Mouse (Mus musculus): ENCODE measurements around the gene Gli1.

Gli1 gene

DNA sequence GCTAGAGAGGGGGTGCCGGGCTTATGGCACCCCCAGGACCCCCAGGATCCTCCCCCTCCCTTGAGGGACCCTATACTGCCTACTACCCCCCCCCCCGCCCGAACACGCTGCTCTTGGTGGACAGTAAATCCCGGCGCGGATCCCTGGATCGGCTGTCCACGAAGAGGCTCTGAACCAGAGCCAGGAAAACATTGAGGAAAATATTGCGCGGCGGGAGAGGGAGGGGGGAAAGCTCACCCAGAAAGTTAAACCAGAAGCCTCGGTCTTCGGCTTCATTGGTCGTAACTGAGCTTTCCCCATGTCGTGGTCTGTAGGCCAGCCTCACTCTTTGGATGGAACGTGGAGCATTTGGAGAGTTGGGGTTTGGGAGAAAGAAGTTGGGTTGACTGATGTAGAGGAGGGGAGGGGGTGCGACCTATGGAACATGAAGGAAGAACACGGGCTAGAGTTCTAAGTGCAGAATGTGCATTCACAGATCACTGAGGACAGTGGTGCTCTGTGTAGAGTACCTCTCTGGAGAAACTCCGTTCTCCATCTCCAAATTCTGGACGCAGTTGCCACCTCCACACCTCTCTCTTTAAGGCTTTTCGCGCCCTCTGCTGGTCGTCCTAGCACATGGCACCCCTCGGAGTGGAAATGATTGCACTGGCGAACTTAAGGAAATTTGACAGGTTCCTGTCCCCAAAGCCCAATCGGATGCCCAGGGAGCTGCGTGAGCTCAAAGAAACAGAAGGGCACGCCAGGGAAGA lies at the start of gene Gli1:
Gene Gli1, minus strand, starts transcription at position 84 of the 749 bp plus-strand sequence.
- DNase-seq (ENCODE audit: low spot score in 2 of 2): peak in 1 of 2 experiments; percentile 66

DNA sequence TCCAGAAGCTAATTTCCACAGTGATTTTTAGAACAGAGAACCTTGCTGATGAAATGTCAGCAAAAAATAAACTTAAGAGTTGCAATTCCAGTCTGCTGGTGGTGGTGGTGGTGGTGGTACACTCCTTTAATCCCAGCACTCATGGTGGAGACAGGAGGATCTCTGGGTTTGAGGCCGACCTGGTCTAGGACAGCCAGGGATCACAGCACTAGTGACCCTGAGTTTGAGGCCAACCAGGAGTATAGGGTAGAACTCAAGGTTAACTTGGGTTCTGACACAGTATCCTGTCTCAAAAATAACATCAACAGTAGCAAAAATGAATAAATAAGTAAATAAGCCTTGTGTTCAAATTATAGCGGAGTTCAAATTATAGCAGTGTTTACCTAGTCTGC lies 40.0 kb upstream of the Gli1 start:
- no peak for DNase-seq (ENCODE audit: low spot score in 2 of 2)

DNA sequence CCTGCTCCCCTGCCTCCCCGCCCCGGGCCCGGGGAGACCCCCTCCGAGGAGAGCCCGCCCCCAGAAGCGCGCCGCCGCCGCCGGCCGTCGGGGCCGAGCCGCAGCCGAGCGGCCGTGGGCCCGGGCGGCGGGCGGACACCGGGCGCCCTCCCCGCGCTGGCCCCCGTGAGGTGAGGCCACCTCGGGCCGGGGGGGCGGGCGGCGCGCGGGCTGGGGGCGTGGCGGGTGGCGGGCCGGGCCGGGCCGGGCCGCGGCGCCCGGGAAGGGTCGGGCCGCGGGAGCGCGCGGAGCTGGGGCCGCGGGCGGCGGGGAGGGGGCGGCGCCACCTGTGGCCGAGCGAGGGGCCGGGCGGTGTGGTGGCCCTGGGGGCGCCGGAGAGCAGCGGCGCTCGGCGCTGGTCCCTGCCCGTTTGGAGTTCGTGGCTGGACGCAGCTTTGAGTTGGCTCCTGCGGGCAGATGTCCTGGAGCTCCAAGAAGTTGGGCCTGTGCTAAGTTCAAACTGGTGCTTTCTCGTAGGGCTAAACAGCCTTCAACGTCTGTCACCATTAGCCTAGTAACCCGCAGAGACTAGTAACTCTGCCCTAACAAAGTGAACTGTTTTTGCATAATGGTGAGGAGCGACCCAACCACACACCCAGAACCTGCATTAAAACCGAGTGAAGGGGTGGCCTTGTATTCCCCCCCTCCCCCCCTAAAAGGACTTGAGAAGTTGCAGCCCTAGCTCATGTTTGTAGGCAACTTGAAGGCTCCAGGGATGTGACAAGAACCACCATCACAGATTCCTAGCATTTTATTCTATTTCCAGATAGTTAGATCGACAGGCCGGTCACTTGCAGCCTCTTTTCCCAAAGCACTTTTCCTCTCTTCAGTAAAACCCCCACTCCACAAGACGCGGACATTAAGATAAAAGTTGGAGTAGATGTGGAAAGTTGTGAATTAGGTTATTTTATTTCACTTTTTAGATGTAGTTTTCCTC lies 39.3 kb upstream of the Gli1 start:
- peak in 1 of 2 experiments; percentile 46 for DNase-seq (ENCODE audit: low spot score in 2 of 2)

DNA sequence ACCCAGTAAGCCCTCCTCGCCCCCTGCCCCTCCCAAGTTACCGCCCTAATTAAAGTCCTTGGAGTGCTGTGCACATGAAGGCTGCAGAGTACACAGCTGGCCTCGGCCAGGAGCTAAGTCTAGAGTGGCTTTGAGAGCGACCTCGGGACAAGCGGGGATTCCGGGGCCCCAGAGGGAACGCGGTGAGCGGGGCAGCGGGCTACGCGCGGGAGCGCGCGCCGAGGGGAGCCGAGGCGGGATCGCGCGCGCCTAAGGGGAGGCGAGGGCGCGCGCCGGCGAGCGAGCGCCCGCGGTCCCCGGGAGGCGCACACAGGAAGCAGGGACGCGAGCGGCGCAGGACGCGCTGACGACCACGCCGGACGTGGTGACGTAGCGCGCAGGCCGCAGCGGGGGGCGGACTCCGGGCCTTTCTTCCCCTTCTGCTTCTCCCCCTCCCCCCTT lies 38.5 kb upstream of the Gli1 start, which contains the start of gene R3hdm2:
Gene R3hdm2, plus strand, starts transcription at position 77 of the 441 bp plus-strand sequence.
- DNase-seq (ENCODE audit: low spot score in 2 of 2): peak; percentile 86 to 91

DNA sequence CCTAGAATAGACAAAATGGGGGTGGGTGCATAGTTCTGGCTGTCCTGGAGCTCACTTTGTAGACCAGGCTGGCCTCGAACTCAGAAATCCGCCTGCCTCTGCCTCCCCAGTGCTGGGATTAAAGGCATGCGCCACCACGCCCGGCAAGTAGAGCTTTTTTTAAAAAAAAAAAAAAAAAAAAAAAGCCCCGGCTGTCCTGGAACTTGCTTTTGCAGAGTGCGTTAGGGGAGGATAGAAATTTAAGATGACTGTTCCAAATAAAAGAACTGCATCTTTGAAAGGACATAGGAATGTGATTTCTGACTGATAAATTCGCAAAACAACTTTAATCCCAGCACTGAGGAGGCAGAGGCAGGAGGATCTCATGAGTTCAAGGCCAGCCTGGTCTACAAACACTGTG lies 37.9 kb upstream of the Gli1 start:
- no peak for DNase-seq (ENCODE audit: low spot score in 2 of 2)

DNA sequence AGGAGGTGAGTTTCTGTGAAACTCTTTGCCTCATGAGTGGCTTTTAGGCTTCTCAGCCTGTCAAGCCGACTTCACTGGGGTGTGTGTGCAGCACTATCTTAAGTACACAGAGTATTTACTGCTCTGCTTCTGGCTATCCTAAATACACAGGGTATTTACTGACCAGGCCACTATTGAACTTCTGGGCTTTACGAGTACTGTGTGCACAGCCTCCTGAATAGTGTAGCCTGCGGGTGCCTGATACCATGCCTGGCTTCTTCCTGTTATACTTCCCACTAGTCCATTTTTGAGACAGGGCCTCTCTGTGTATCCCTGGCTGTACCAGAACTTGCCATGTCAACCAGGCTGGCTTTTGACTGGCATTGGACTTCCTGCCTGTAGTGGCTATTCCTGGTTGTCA lies 35.9 kb upstream of the Gli1 start:
- DNase-seq (ENCODE audit: low spot score in 2 of 2): no peak

DNA sequence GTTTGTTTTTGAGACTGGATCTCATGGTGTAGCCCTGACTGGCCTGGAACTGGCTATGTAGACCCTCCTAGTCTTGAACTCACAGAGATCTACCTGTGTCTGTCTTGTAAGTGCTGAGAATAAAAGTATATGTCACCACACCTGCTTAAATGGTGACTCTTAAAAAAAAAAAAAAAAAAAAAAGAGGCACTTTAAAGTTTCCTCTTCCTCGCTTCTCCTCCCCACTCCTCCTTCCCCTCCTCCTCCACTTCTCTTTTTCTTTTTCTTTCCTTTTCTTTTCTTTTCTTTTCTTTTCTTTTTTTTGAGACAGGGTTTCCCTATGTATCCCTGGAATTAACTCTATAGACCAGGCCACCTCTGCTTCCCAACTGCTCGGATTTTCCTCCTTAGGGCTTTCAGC lies 29.2 kb upstream of the Gli1 start:
- no peak for DNase-seq (ENCODE audit: low spot score in 2 of 2)

DNA sequence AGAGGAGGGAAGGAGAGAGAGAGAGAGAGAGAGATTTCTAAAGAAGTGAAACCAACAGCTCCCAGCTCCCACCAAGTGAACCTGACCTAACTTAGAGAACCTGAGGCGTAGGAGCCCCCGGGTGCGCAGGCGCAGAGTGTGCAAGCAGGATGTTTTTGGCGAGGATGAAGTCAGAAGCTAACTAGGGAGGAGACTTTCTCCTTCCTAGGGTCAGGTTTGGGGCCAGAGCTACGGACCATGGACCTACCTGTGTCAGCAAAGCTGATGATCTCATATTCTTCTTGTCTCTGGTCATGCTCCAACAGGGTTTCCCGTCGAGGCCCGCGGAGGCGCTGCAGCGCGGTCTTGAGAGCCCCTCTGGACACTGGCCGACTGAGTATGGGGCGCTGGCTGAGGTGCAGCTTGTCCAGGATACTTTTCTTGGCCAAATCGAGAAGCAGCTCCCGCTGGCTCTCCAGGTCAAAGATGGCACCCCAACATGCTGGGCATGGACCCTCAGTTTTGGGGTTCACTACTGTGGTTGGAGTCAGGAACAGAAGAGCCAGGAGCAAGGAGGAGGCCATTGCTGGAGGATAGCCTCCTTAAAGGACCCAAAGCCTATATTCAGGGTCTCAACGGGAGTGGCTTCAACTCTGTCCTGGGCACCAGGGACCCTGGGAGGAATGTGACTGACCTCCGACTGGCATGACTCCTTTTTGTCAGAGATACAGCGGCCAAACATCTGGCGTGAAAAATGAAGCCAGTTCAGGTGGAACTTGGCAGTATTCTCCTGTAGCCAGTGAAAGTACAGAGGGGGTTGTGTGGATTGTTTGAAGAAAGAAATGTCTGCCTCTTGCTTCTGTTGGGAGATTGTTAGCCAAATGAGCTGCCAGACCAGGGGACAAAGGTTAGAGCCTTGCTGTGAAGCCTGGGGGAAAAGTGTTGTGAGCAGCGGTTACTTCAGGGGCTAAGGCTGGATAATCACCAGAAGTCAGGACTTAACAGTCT lies 28.4 kb upstream of the Gli1 start, which contains the start of gene Inhbc:
Gene Inhbc, minus strand, starts transcription at position 598 of the 987 bp plus-strand sequence.
- no peak for DNase-seq (ENCODE audit: low spot score in 2 of 2)

DNA sequence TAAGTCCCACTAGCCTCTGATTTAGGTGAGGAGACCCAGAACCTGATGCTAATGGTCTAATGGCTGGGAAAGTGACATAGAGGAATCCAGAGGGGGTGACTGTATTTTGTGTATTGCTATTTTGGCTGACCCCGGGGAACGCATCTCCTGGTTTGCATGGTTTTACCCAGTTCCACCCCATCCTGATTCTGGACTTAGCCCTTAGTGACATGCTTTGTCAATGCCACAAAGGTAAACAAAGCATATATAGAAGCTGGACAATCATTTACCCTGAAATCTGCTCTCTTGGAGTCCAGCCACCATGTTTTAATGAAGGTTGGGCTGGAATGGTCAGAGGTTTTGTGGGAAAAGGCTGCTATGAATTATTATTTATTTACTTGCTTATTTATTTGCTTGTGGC lies 26.5 kb upstream of the Gli1 start:
- DNase-seq (ENCODE audit: low spot score in 2 of 2): no peak

DNA sequence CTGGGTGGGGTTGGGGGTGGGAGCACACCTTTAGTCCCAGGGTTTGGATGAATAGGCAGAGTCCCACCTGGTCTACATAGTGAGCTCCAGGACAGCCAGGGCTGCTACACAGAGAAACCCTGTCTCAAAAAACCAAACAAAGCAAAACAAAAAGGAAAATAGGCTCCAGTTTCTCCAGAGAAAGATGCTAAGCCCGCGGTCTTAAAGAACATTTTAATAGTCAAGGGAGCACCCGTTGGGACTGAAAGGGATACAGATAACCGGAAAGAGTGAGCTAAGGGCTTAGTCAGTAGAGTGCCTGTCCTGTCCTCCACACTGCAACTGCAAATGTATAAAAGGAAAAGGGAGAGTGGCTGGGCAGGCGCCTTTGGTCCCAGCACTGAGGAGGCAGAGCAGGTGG lies 25.3 kb upstream of the Gli1 start:
- no peak for DNase-seq (ENCODE audit: low spot score in 2 of 2)

DNA sequence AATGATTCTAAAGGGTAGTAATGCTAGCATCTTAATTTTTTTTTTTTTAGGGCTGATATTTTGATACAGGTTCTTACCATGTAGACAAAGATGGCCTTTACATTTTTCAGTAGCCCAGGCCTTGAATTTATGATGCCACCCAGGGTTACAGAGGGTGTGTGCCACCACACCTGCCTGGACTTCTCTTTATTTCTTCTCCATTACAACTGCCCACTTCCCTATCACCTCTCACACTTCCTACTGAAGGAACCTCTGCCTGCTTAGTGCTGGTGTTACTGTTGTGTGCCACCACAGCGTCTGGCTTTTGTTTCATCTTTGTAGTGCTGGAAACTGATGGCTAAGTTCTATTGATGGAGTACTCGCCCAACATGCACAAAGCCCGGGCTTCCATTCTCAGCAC lies 18.9 kb upstream of the Gli1 start:
- DNase-seq (ENCODE audit: low spot score in 2 of 2): no peak

DNA sequence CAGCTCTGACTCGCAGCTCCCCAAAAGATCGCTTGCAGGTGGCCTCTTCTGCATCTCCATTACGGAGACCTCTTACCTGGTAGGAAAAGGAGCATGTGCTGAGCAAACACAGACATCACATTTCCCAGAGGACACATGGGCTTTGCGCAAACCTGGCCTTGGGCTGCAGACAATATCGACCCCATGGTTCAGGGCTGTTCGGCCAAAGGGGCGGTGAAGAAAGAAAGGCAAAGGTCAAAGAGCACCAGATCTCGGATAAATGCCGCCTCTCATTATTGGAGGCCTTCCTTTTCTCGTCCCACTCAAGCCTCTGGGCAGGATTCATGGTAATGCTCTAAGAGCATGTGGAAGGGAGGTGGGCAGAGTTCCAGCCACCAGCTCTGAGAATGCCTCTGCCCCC lies 13.6 kb upstream of the Gli1 start:
- DNase-seq (ENCODE audit: low spot score in 2 of 2): no peak

DNA sequence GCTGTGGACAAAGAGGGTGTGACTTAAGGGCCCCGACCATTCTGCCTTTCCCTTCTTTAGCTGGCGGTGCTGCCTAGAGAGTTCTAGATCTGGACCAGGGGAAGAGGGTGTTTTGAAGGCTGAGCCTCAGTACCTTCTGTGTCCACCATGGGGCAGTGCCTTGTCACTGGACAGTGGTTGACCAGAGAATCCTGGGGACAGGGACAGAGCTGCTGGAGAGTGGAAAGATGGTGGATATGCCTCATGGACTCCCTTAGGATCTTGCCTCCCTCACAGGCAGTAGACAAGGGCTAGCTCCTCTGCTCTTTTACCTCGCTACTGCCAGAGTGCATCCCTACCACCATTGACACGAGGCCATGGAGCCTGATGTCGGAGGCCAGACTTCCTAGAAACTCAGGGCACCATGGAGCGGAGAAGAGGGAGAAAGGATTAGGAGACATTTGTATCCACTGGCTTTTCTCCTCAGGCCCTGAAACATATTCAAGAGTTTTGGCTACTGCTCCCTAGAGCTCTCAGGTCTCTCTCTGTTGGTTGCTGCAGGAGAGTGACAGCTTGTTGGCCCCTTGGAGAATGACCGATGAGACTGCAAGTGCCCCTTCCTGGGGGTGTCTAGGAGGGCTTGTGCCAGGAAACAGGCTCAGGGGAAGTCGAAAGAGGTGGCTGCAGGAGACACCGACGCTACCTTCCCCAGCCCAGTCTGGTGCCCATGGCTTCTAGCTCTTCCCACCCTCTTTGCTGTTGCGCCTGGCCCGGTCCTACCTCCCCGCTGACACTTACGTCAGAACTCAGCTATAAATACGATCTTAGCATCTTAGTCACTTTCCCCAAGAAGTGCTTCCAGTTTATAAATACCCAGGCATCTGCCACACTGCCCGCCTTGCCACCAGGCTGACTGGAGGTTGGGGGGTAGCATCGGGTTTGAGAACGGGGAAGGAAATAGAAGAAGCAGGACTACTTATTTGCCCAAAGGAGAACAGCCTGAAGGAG lies 12.4 kb upstream of the Gli1 start, which contains the start of gene Inhbe:
Gene Inhbe, minus strand, starts transcription at position 503 of the 987 bp plus-strand sequence.
- peak; percentile 60 to 69 for DNase-seq (ENCODE audit: low spot score in 2 of 2)

DNA sequence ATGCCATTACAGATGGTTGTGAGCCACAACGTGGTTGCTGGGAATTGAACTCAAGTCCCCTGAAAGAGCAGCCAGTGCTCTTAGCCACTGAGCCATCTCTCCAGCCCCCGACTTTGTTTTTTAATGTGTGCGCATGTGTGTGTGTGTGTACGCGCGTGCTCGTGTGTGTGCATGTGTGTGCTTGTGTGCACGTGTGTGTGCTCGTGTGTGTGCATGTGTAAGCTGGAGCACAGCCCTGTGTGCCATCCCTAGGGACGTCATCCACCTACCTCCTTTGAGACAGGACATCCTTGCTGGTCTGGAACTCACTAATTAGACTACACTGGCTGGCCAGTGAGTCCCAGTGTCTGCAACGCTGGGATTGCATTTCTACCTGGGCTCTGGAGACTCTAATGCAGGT lies 11.0 kb upstream of the Gli1 start:
- no peak for DNase-seq (ENCODE audit: low spot score in 2 of 2)

DNA sequence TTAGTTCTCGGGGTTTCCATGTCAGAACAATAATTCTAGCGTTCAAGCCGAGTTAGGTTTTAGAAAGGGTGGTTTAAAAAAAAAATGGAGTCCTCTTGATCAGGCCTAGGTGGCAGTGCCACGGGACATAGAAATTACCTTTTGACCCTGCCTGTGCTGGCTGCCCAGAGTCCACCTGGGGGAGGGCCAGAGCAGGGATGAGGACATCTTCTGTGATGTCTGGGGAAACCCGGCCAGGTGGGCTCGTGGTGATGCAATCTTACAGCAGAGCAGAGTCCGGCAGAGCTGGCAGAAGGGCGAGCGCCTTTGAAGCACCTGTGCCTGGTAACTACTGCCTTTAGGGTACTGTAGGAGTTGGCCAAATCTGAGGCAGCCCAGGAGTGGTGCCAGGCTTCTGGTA lies 10.4 kb upstream of the Gli1 start:
- DNase-seq (ENCODE audit: low spot score in 2 of 2): no peak

DNA sequence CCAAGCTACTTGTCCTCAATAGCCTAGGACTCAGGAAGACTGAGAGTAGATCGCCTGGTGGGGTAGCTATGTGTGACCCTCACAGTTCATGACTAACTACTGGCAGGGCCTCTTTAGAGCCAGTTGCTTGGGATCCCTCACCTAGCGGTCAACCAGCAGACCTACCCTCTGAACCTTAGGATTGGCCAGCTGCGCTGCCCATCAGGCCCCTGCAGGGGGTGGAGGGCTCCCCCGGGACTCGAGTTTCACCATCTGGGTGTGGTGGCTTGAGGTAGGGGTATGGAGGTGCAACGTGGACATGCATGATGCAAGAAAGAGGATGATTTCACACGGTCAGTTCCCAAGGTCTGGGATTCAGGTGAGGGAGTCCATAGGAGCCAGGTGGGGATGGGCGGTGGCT lies 9.9 kb upstream of the Gli1 start:
- no peak for DNase-seq (ENCODE audit: low spot score in 2 of 2)

DNA sequence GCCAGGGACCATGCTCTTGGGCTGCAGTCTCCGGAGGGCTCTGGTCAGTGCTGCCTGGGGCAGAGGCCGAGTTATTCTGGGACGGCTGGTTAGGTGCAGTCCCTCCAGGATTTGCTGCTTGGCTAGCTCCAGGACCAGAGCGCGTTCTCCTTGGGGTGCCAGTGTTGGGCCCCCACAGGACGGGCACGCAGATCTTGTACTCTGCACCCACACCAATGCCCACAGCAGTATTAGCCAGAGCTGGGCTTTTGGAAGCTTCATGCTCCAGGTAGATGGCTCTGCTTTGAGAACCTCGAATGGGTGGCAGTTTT lies 9.5 kb upstream of the Gli1 start:
- no peak for DNase-seq (ENCODE audit: low spot score in 2 of 2)

DNA sequence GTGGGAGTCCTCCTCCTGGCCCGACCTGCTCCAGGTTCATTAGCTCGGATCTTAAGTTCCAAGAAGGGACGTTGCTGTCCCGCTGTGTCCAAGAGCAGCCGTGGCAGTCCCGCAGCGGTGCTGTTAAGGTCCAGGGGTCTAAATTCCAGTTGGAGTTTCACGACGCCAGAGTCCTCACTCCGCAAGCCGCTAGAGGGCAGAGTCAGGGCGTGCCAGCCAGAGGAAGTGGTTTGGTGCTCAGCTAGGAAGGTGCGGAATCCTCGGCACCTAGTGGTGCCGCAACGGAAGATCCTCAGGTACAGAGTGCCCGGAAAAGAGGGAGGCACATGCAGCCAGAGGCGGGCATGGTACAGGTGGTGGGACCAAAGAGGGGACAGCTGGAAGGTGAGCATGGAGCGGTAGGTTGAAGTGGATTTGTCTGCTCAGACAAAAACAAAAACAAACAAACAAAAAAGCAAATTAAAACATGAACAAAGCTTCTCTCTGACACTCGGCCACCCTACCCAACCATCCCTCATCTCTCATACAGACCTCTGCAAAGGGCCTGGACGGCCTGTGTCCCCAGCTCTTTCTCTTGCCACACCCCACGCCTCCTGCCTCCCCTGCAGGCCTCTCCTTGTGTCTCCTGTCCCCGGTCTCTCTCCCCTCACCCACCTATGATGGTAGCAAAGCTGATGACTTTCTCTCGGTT lies 9.0 kb upstream of the Gli1 start:
- peak in 1 of 2 experiments; percentile 65 for DNase-seq (ENCODE audit: low spot score in 2 of 2)

DNA sequence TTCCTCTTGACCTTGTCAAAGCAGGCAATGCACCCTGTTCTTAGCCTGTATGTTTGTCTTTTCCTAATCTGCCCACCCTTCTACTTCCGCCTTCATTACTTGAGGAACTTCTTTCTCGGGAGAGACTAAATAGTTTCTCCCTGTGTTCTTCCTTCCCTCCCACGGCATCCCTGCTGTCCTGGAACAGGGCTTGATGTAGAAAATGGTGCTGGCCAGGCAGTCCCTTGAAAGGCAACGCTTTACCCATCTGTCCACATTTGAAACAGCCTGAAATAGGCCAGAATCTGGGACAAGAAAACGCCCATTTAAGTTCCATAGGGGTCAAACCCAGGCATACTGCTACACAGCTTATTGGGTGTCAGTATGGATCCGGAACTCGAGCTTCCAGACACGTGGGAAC lies 8.0 kb upstream of the Gli1 start:
- DNase-seq (ENCODE audit: low spot score in 2 of 2): no peak

DNA sequence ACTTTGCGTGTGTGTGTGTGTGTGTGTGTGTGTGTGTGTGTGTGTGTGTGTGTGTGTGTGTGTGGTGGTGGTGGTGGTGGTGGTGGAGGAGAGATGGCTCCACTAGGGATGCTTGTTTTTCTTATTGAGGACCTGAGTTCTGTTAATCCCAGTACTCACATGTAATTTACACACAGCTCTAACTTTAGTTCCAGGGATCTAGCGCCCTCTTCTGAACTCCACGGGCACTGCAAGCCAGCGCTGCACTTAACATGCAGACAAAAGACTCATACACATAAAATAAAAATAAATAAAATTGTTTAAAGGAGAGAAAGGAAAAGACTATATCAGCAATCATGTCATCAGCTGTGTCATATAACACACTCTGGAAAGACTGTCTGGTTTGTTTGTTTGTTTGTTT lies 7.2 kb upstream of the Gli1 start:
- no peak for DNase-seq (ENCODE audit: low spot score in 2 of 2)
